Mouse (Mus musculus): ENCODE measurements around the gene Syce3.

- TF ChIP-seq HCFC1 (IDR thresholded peaks at IDR 0.05; ENCODE audit: borderline replicate concordance, insufficient read depth, low read length) (no peak), CHD2 (IDR thresholded peaks at IDR 0.05; ENCODE audit: low read depth, low read length) (no peak), MAFK (IDR thresholded peaks at IDR 0.05; ENCODE audit: insufficient read depth, low read depth, low read length) (no peak)
Observed at GRCm38 (mm10) chr15:89454857-89455256, 44.6 kb upstream of the Syce3 start.

All from ES-E14 (cell line).